Mouse (Mus musculus) CD8-positive naive resting alpha-beta T cell, adult 2 months (primary cell): ENCODE results near the gene Nectin1.

Source experiments
- DNase-seq, 2 experiments: peaks; one replicate each; pipeline ENCODE4 v3.0.0; 2022; ENCODE audit warnings: low read depth in 2 of 2, low spot score in 2 of 2

The Nectin1 gene

DNA sequence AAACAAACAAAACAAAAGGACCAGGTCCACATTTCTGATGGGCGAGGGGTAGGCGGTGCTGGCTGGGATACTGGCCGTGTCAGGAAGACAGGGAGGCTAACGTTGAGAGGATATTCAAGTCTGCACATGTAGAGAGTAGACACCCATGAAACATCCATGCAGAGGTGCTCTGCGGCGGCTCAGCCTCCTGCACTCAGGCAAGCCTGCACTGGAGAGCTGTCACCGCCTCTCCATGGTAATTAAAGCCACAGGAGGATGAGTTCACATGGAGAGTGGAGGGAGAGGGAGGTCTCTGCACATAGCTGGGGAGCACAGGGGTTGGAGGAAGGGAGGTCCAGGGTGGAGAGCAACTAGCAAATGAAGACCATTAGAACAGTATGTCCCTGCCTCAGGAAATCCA is 107.4 kb downstream of the Nectin1 start:
- no peak for DNase-seq

GRCm38 (mm10) chr9:43855887-43856286 is 112.1 kb downstream of the Nectin1 start:
- DNase-seq: no peak
